Mouse (Mus musculus): ENCODE data around the gene Ccz1. TPM values are rescaled to one million over a fixed set of nuclear protein-coding genes. Genes with fewer than 3 reads are reported as not detected.

Ccz1 gene
- polyA plus RNA-seq, 1 experiment from 2014 or later = 68.4 TPM

GRCm38 (mm10) chr5:143966671-143967070, 48.0 kb downstream of the Ccz1 start:
- H3K4me2 ChIP-seq = no peak overlapping the region
- H3K27me3 ChIP-seq (replicated peaks) = no peaks in the 10 kb centered on the region
- no peak overlapping the region for H3K4me3 ChIP-seq (replicated peaks)
- no peak for ATAC-seq (ENCODE audit: insufficient read depth, low FRiP score, low read depth)
- no peaks in the 10 kb centered on the region for H3K36me3 ChIP-seq
- H3K9me3 ChIP-seq = no peaks in the 10 kb centered on the region
- H3K4me1 ChIP-seq = no peaks in the 10 kb centered on the region
- 84% methylated on average over 12 of the region's 12 CpGs for WGBS
- no peak overlapping the region for H3K27ac ChIP-seq
- no peak overlapping the region for H3K9ac ChIP-seq

- 84% methylated on average over 12 of the region's 12 CpGs for WGBS
- Histone ChIP-seq H3K4me2 (no peak overlapping the region), H3K36me3 (no peaks in the 10 kb centered on the region), H3K27ac (no peak overlapping the region), H3K27me3 (replicated peaks) (no peaks in the 10 kb centered on the region), H3K4me3 (replicated peaks) (no peak overlapping the region), H3K4me1 (no peaks in the 10 kb centered on the region), H3K9ac (no peak overlapping the region), H3K9me3 (no peaks in the 10 kb centered on the region)
- no peak for ATAC-seq (ENCODE audit: insufficient read depth, low FRiP score, low read depth)
These were observed 48.9 kb downstream of the Ccz1 start for GRCm38 (mm10) chr5:143965586-143966345.

GRCm38 (mm10) chr5:143961176-143961575, 53.5 kb downstream of the Ccz1 start:
- no peak overlapping the region for H3K4me3 ChIP-seq (replicated peaks)

GRCm38 (mm10) chr5:143959551-143959950, 55.1 kb downstream of the Ccz1 start:
- H3K27ac ChIP-seq = no peak overlapping the region
- no peaks in the 10 kb centered on the region for H3K9me3 ChIP-seq
- H3K4me2 ChIP-seq = no peak overlapping the region
- H3K4me3 ChIP-seq (replicated peaks) = no peak overlapping the region
- WGBS = 91% methylated on average over 11 of the region's 11 CpGs
- H3K9ac ChIP-seq = no peak overlapping the region
- H3K36me3 ChIP-seq = no peaks in the 10 kb centered on the region
- H3K27me3 ChIP-seq (replicated peaks) = no peaks in the 10 kb centered on the region
- no peak for ATAC-seq (ENCODE audit: insufficient read depth, low FRiP score, low read depth)
- H3K4me1 ChIP-seq = no peaks in the 10 kb centered on the region

More at GRCm38 (mm10) chr5:143961176-143961575, 53.5 kb downstream of the Ccz1 start:
- no peak overlapping the region for H3K4me2 ChIP-seq
- no peaks in the 10 kb centered on the region for H3K27me3 ChIP-seq (replicated peaks)
- no peak overlapping the region for H3K27ac ChIP-seq
- no peaks in the 10 kb centered on the region for H3K36me3 ChIP-seq
- no peaks in the 10 kb centered on the region for H3K9me3 ChIP-seq
- no peaks in the 10 kb centered on the region for H3K4me1 ChIP-seq
- ATAC-seq (ENCODE audit: insufficient read depth, low FRiP score, low read depth) = no peak
- 90% methylated on average over 8 of the region's 8 CpGs for WGBS
- H3K9ac ChIP-seq = no peak overlapping the region

- H3K27ac ChIP-seq = no peak overlapping the region
- 89% methylated on average over 6 of the region's 6 CpGs for WGBS
- no peak for ATAC-seq (ENCODE audit: insufficient read depth, low FRiP score, low read depth)
These were observed 57.6 kb downstream of the Ccz1 start for GRCm38 (mm10) chr5:143957101-143957500.

GRCm38 (mm10) chr5:143950016-143950415, 64.7 kb downstream of the Ccz1 start:
- H3K4me1 ChIP-seq = no peaks in the 10 kb centered on the region
- H3K9me3 ChIP-seq = no peaks in the 10 kb centered on the region
- WGBS = 43% methylated on average over 5 of the region's 5 CpGs
- no peak overlapping the region for H3K9ac ChIP-seq
- H3K4me2 ChIP-seq = no peak overlapping the region
- H3K4me3 ChIP-seq (replicated peaks) = no peak overlapping the region
- no peak for ATAC-seq (ENCODE audit: insufficient read depth, low FRiP score, low read depth)
- no peaks in the 10 kb centered on the region for H3K36me3 ChIP-seq
- H3K27me3 ChIP-seq (replicated peaks) = no peaks in the 10 kb centered on the region
- H3K27ac ChIP-seq = no peak overlapping the region

More at GRCm38 (mm10) chr5:143957101-143957500, 57.6 kb downstream of the Ccz1 start:
- Histone ChIP-seq H3K27me3 (replicated peaks) (no peaks in the 10 kb centered on the region), H3K9ac (no peak overlapping the region), H3K36me3 (no peaks in the 10 kb centered on the region), H3K9me3 (no peaks in the 10 kb centered on the region), H3K4me1 (no peaks in the 10 kb centered on the region), H3K4me2 (no peak overlapping the region), H3K4me3 (replicated peaks) (no peak overlapping the region)

GRCm38 (mm10) chr5:143948361-143948760, 66.3 kb downstream of the Ccz1 start:
- 79% methylated on average over 12 of the region's 12 CpGs for WGBS
- H3K4me3 ChIP-seq (replicated peaks) = no peak overlapping the region
- H3K36me3 ChIP-seq = no peaks in the 10 kb centered on the region
- H3K4me1 ChIP-seq = no peaks in the 10 kb centered on the region
- ATAC-seq (ENCODE audit: insufficient read depth, low FRiP score, low read depth) = no peak
- no peaks in the 10 kb centered on the region for H3K9me3 ChIP-seq
- no peak overlapping the region for H3K4me2 ChIP-seq
- H3K27ac ChIP-seq = no peak overlapping the region
- H3K9ac ChIP-seq = no peak overlapping the region
- H3K27me3 ChIP-seq (replicated peaks) = no peaks in the 10 kb centered on the region

- Histone ChIP-seq H3K36me3 (no peaks in the 10 kb centered on the region), H3K4me1 (no peaks in the 10 kb centered on the region), H3K27ac (no peak overlapping the region), H3K4me3 (replicated peaks) (no peak overlapping the region), H3K9me3 (no peaks in the 10 kb centered on the region), H3K4me2 (no peak overlapping the region), H3K27me3 (replicated peaks) (no peaks in the 10 kb centered on the region), H3K9ac (no peak overlapping the region)
- no peak for ATAC-seq (ENCODE audit: insufficient read depth, low FRiP score, low read depth)
- WGBS = 81% methylated on average over 14 of the region's 14 CpGs
These were observed 71.2 kb downstream of the Ccz1 start for GRCm38 (mm10) chr5:143943231-143944125.

- H3K9ac ChIP-seq = no peak overlapping the region
- H3K4me3 ChIP-seq (replicated peaks) = no peak overlapping the region
- no peaks in the 10 kb centered on the region for H3K27me3 ChIP-seq (replicated peaks)
- 18% methylated on average over 10 of the region's 10 CpGs for WGBS
- H3K4me1 ChIP-seq = no peaks in the 10 kb centered on the region
- no peaks in the 10 kb centered on the region for H3K9me3 ChIP-seq
- H3K4me2 ChIP-seq = no peak overlapping the region
- H3K36me3 ChIP-seq = no peaks in the 10 kb centered on the region
- no peak for ATAC-seq (ENCODE audit: insufficient read depth, low FRiP score, low read depth)
- no peak overlapping the region for H3K27ac ChIP-seq
These were observed 73.1 kb downstream of the Ccz1 start for GRCm38 (mm10) chr5:143941588-143941987.

Other genes starting within 250 kb of the Ccz1 start
- 34.3 and 36.1 TPM in 2 replicates for gene Eif2ak1, start 197.1 kb downstream of the Ccz1 start, polyA plus RNA-seq (2015; fragmentation: Nextera tagmentation; extraction: Ambion mirVana)
- 0.17 and 0.22 TPM in 2 replicates for gene Ankrd61, start 117.2 kb downstream of the Ccz1 start, polyA plus RNA-seq (2015; fragmentation: Nextera tagmentation; extraction: Ambion mirVana)
- 88.2 and 105 TPM in 2 replicates for gene Aimp2, start 105.0 kb downstream of the Ccz1 start, polyA plus RNA-seq (2015; fragmentation: Nextera tagmentation; extraction: Ambion mirVana)
- 22.7 and 24.9 TPM in 2 replicates for gene Pms2, start 104.9 kb downstream of the Ccz1 start, polyA plus RNA-seq (2015; fragmentation: Nextera tagmentation; extraction: Ambion mirVana)
- 0.42 and 0.77 TPM in 2 replicates for gene Gm42421, start 86.7 kb downstream of the Ccz1 start, polyA plus RNA-seq (2015; fragmentation: Nextera tagmentation; extraction: Ambion mirVana)
- 0.43 and 0.48 TPM in 2 replicates for gene Rsph10b, start 81.8 kb downstream of the Ccz1 start, polyA plus RNA-seq (2015; fragmentation: Nextera tagmentation; extraction: Ambion mirVana)
- gene Ocm, start 11.8 kb upstream of the Ccz1 start, polyA plus RNA-seq (2015; fragmentation: Nextera tagmentation; extraction: Ambion mirVana) = not detected in 2 replicates
- gene Lmtk2, start 85.6 kb upstream of the Ccz1 start, polyA plus RNA-seq (2015; fragmentation: Nextera tagmentation; extraction: Ambion mirVana) = 6.3 and 7.9 TPM in 2 replicates
- 21.8 and 34.2 TPM in 2 replicates for gene Bhlha15, start 175.4 kb upstream of the Ccz1 start, polyA plus RNA-seq (2015; fragmentation: Nextera tagmentation; extraction: Ambion mirVana)
- gene Tecpr1, start 208.7 kb upstream of the Ccz1 start, polyA plus RNA-seq (2015; fragmentation: Nextera tagmentation; extraction: Ambion mirVana) = 21.2 and 21.7 TPM in 2 replicates
- gene Bri3, start 229.6 kb upstream of the Ccz1 start, polyA plus RNA-seq (2015; fragmentation: Nextera tagmentation; extraction: Ambion mirVana) = 125 and 133 TPM in 2 replicates